Mouse (Mus musculus): ENCODE data around the gene 4933427I04Rik. TPM values are rescaled to one million over a fixed set of nuclear protein-coding genes. Genes with fewer than 3 reads are reported as not detected.

4933427I04Rik gene
- polyA plus RNA-seq, 2 experiments = 0.08 to 0.14 TPM

DNA sequence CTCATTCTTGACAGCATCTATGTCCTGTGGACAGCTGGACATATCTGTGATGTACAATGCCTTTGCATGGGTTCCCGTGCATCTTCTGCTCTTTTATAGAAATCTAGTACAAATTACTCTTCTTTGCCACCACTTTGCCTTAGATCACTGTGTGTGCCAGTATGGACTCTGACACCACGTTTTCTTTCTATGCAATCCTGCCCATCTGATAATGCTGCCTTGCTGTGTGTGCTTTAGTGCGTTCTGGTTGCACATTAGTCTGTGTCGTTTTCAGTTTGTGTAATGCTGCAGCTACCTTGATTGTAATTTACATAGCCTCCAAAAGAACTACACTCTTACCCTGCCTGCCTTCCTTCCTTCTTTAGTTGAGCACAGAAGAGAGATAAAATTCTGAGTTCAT lies 52.0 kb downstream of the 4933427I04Rik start:
- no peak for ATAC-seq (ENCODE audit: low FRiP score, low read depth)
- no peak for DNase-seq (ENCODE audit: low spot score)
- TF ChIP-seq POLR2A (IDR thresholded peaks at IDR 0.05; ENCODE audit: borderline replicate concordance, extremely low read depth, insufficient read depth, insufficient read length) = no peak
- Histone ChIP-seq H3K27ac (replicated peaks; ENCODE audit: low read depth, low read length) (no peak overlapping the region), H3K27me3 (ENCODE audit: control insufficient read depth, insufficient read depth, low read length) (no peaks in the 10 kb centered on the region), H3K4me3 (replicated peaks; ENCODE audit: low read length) (no peak overlapping the region), H3K4me1 (ENCODE audit: control insufficient read depth, insufficient read depth, low read length) (peaks cover 5% of the 10 kb centered on the region), H3K4me2 (replicated peaks; ENCODE audit: low read depth, low read length, severe bottlenecking) (no peak overlapping the region), H3K9ac (ENCODE audit: low read depth, low read length, severe bottlenecking) (no peak overlapping the region), H3K36me3 (ENCODE audit: control insufficient read depth, insufficient read depth, low read length) (peaks cover 46% of the 10 kb centered on the region), H3K9me3 (ENCODE audit: control insufficient read depth, low read length) (no peaks in the 10 kb centered on the region)
- WGBS = 95% methylated on average over 4 of the region's 4 CpGs

DNA sequence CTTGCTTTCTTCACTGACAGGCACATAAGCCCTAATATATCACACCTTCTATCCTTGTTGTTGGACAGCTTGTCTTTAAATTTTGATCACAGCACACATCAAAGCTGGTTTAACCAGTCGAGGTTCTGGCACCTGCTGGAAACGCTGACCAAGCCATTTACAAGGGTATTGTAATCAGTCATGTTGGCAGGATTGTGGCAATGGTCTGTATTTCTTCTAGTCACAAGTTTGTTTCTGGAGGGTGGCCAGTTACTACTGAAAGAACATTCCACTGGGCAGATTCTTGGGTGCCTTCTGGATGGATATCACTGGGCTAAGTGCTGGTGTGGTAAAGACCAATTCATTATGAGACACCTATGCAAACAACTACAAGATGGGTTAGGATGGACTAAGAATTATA lies 53.0 kb downstream of the 4933427I04Rik start:
- H3K9ac ChIP-seq (ENCODE audit: low read depth, low read length, severe bottlenecking) = no peak overlapping the region
- no peak overlapping the region for H3K27ac ChIP-seq (replicated peaks; ENCODE audit: low read depth, low read length)
- H3K4me2 ChIP-seq (replicated peaks; ENCODE audit: low read depth, low read length, severe bottlenecking) = no peak overlapping the region
- no peaks in the 10 kb centered on the region for H3K27me3 ChIP-seq (ENCODE audit: control insufficient read depth, insufficient read depth, low read length)
- no peak overlapping the region for H3K4me3 ChIP-seq (replicated peaks; ENCODE audit: low read length)
- H3K4me1 ChIP-seq (ENCODE audit: control insufficient read depth, insufficient read depth, low read length) = peaks cover 5% of the 10 kb centered on the region
- no peak for TF ChIP-seq POLR2A (IDR thresholded peaks at IDR 0.05; ENCODE audit: borderline replicate concordance, extremely low read depth, insufficient read depth, insufficient read length)
- no peaks in the 10 kb centered on the region for H3K9me3 ChIP-seq (ENCODE audit: control insufficient read depth, low read length)
- ATAC-seq (ENCODE audit: low FRiP score, low read depth) (no peak), DNase-seq (ENCODE audit: low spot score) (no peak)
- 65% methylated on average over 2 of the region's 2 CpGs for WGBS
- peaks cover 46% of the 10 kb centered on the region for H3K36me3 ChIP-seq (ENCODE audit: control insufficient read depth, insufficient read depth, low read length)

Other genes starting within 250 kb of the 4933427I04Rik start
- 99.7 and 103 TPM in 2 replicates for gene Macf1, start 175.3 kb upstream of the 4933427I04Rik start, polyA plus RNA-seq (2012; rRNA removed)
- 79.8 and 84.0 TPM in 2 replicates for gene Macf1, start 175.3 kb upstream of the 4933427I04Rik start, polyA plus RNA-seq (2014; fragmentation: Nextera tagmentation; extraction: Ambion mirVana)
- 119 and 253 TPM in 2 replicates for gene Ndufs5, start 141.5 kb upstream of the 4933427I04Rik start, polyA plus RNA-seq (2012; rRNA removed)
- gene Ndufs5, start 141.5 kb upstream of the 4933427I04Rik start, polyA plus RNA-seq (2014; fragmentation: Nextera tagmentation; extraction: Ambion mirVana) = 344 and 353 TPM in 2 replicates
- 39.5 and 42.4 TPM in 2 replicates for gene Akirin1, start 109.3 kb upstream of the 4933427I04Rik start, polyA plus RNA-seq (2012; rRNA removed)
- gene Akirin1, start 109.3 kb upstream of the 4933427I04Rik start, polyA plus RNA-seq (2014; fragmentation: Nextera tagmentation; extraction: Ambion mirVana) = 55.5 and 60.1 TPM in 2 replicates
- gene Rhbdl2, start 71.8 kb upstream of the 4933427I04Rik start, polyA plus RNA-seq (2012; rRNA removed) = 4.8 and 4.9 TPM in 2 replicates
- gene Rhbdl2, start 71.8 kb upstream of the 4933427I04Rik start, polyA plus RNA-seq (2014; fragmentation: Nextera tagmentation; extraction: Ambion mirVana) = 3.5 and 4.1 TPM in 2 replicates
- 24.2 and 30.7 TPM in 2 replicates for gene Mycbp, start 45.2 kb downstream of the 4933427I04Rik start, polyA plus RNA-seq (2012; rRNA removed)
- gene Mycbp, start 45.2 kb downstream of the 4933427I04Rik start, polyA plus RNA-seq (2014; fragmentation: Nextera tagmentation; extraction: Ambion mirVana) = 59.8 and 65.2 TPM in 2 replicates
- gene Rragc, start 57.8 kb downstream of the 4933427I04Rik start, polyA plus RNA-seq (2012; rRNA removed) = 61.0 and 61.1 TPM in 2 replicates
- 60.3 and 61.2 TPM in 2 replicates for gene Rragc, start 57.8 kb downstream of the 4933427I04Rik start, polyA plus RNA-seq (2014; fragmentation: Nextera tagmentation; extraction: Ambion mirVana)
- not detected in 2 replicates for gene 4930535I16Rik, start 58.3 kb downstream of the 4933427I04Rik start, polyA plus RNA-seq (2012; rRNA removed)
- not detected in 2 replicates for gene 4930535I16Rik, start 58.3 kb downstream of the 4933427I04Rik start, polyA plus RNA-seq (2014; fragmentation: Nextera tagmentation; extraction: Ambion mirVana)